Mouse (Mus musculus) embryo, embryonic 10.5 days (tissue): ENCODE results near the gene Cnpy3.
"Not testable (repeated sequence)": the region's sequence is repeated elsewhere in the genome, so short reads cannot be mapped to it uniquely, and the experiment has no call there.

ENCODE experiments used
- DNase-seq: peaks from one replicate; pipeline ENCODE4 v3.0.0-alpha.2; 2015; ENCODE audit warnings: low spot score

Cnpy3 gene

GRCm38 (mm10) chr17:46751794-46752556, at the start of gene Cnpy3:
Gene Cnpy3 (minus strand): TSS chr17:46752214.
- DNase-seq, result peak; percentile 99

- DNase-seq, result no peak
These were observed 49.7 kb upstream of the Cnpy3 start for GRCm38 (mm10) chr17:46801761-46802160.

GRCm38 (mm10) chr17:46799680-46800079, 47.7 kb upstream of the Cnpy3 start:
- no peak for DNase-seq

GRCm38 (mm10) chr17:46797386-46797785, 45.4 kb upstream of the Cnpy3 start:
- peak; percentile 40 for DNase-seq

GRCm38 (mm10) chr17:46796743-46797142, 44.7 kb upstream of the Cnpy3 start:
- no peak for DNase-seq

GRCm38 (mm10) chr17:46792963-46793362, 40.9 kb upstream of the Cnpy3 start:
- no peak for DNase-seq

GRCm38 (mm10) chr17:46787974-46788373, 36.0 kb upstream of the Cnpy3 start:
- DNase-seq, result not testable (repeated sequence)

GRCm38 (mm10) chr17:46786952-46787351, 34.9 kb upstream of the Cnpy3 start:
- no peak for DNase-seq

- no peak for DNase-seq
These were observed 31.2 kb upstream of the Cnpy3 start for GRCm38 (mm10) chr17:46783222-46783565.

- peak; percentile 96 for DNase-seq
These were observed 30.6 kb upstream of the Cnpy3 start, which contains the start of gene Rpl7l1 for GRCm38 (mm10) chr17:46782341-46783221. Gene Rpl7l1 (minus strand): TSS chr17:46782672.

- DNase-seq, result no peak
These were observed 29.9 kb upstream of the Cnpy3 start for GRCm38 (mm10) chr17:46781876-46782275.

GRCm38 (mm10) chr17:46776087-46776486, 24.1 kb upstream of the Cnpy3 start:
- no peak for DNase-seq

- DNase-seq, result no peak
These were observed 23.1 kb upstream of the Cnpy3 start for GRCm38 (mm10) chr17:46775070-46775469.

GRCm38 (mm10) chr17:46774131-46774472, 22.1 kb upstream of the Cnpy3 start:
- no peak for DNase-seq

GRCm38 (mm10) chr17:46773278-46774130, 21.5 kb upstream of the Cnpy3 start:
- DNase-seq, result peak; percentile 52

- DNase-seq, result peak; percentile 93
These were observed 20.6 kb upstream of the Cnpy3 start, which contains the start of gene 2310039H08Rik for GRCm38 (mm10) chr17:46772404-46773277. Gene 2310039H08Rik (plus strand): TSS chr17:46772635.

- DNase-seq, result no peak
These were observed 20.0 kb upstream of the Cnpy3 start for GRCm38 (mm10) chr17:46772038-46772403.

GRCm38 (mm10) chr17:46771616-46772015, 19.6 kb upstream of the Cnpy3 start:
- no peak for DNase-seq

- peak; percentile 30 for DNase-seq
These were observed 19.0 kb upstream of the Cnpy3 start for GRCm38 (mm10) chr17:46771025-46771424.

GRCm38 (mm10) chr17:46770546-46770945, 18.5 kb upstream of the Cnpy3 start:
- no peak for DNase-seq

GRCm38 (mm10) chr17:46767868-46768267, 15.9 kb upstream of the Cnpy3 start:
- no peak for DNase-seq
